Mouse (Mus musculus) heart, postnatal 0 days (tissue): ENCODE measurements around the gene H2-Q10.
"Not testable (repeated sequence)": the region's sequence is repeated elsewhere in the genome, so short reads cannot be mapped to it uniquely, and the experiment has no call there.

Experiments used
- CTCF ChIP-seq: IDR thresholded peaks from 2 replicates; pipeline ENCODE4 v1.5.1; 2016; ENCODE audit warnings: antibody characterized with exemption, control low read depth, low read depth
- EP300 ChIP-seq: IDR thresholded peaks from 2 replicates; pipeline ENCODE4 v1.6.1; 2016; ENCODE audit warnings: antibody characterized with exemption, low read depth

DNA sequence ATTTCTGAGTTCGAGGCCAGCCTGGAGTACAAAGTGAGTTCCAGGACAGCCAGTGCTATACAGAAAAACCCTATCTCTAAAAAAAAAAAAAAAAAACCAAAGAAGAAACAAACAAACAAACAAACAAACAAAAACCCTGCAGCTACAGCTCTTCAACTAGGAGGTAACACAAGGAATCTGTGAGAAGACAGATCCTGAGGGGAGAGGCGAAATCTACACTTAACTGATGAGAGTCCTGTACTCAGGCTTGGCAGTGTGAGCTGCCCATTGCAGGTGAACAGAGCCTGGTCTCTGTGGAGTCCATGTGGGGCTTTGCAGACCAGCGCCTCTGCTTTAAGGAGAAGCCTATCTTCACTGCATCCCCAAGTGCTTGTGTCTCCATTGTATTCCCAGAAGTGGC is 31.5 kb upstream of the H2-Q10 start:
- not testable (repeated sequence) for TF ChIP-seq CTCF, EP300
